Mouse (Mus musculus) erythroblast, embryonic 14.5 days (primary cell): ENCODE measurements around the gene Rabl6. TPM values are rescaled to one million over a fixed set of nuclear protein-coding genes. Genes with fewer than 3 reads are reported as not detected.
"Not testable (repeated sequence)": the region's sequence is repeated elsewhere in the genome, so short reads cannot be mapped to it uniquely, and the experiment has no call there.

Experiments used
- H3K27me3 ChIP-seq: 2 replicates; pipeline ENCODE4 v1.6.1; 2012; ENCODE audit warnings: inconsistent platforms; ENCODE audit not compliant: control insufficient read depth
- H3K36me3 ChIP-seq: 2 replicates; pipeline ENCODE4 v1.6.1; 2012; ENCODE audit warnings: mild to moderate bottlenecking, inconsistent platforms; ENCODE audit not compliant: control insufficient read depth
- H3K4me1 ChIP-seq: 2 replicates; pipeline ENCODE4 v1.6.1; 2012; ENCODE audit warnings: inconsistent platforms; ENCODE audit not compliant: control insufficient read depth
- H3K4me3 ChIP-seq: replicated peaks from 2 replicates; pipeline ENCODE3; 2012; ENCODE audit warnings: moderate library complexity, mild to moderate bottlenecking, inconsistent platforms
- H3K9me3 ChIP-seq: 2 replicates; pipeline ENCODE4 v1.6.1; 2012; ENCODE audit warnings: low read length, inconsistent platforms, mixed read lengths; ENCODE audit not compliant: control insufficient read depth
- GATA1 ChIP-seq: IDR thresholded peaks from 2 replicates; pipeline ENCODE4 v1.6.1; 2012; ENCODE audit warnings: low read length, inconsistent platforms, mixed read lengths
- TAL1 ChIP-seq: IDR thresholded peaks from 3 replicates; pipeline ENCODE4 v1.6.1; 2012; ENCODE audit warnings: low read length, inconsistent platforms, mixed read lengths
- polyA plus RNA-seq: library from polyadenylated mRNA; stranded (reverse); fragments of >175 nt; gene quantifications from 2 replicates; pipeline ENCODE4 v1.2.3, GENCODE M21; 2012

The Rabl6 gene
- polyA plus RNA-seq, 1 experiment: 4.6 TPM

DNA sequence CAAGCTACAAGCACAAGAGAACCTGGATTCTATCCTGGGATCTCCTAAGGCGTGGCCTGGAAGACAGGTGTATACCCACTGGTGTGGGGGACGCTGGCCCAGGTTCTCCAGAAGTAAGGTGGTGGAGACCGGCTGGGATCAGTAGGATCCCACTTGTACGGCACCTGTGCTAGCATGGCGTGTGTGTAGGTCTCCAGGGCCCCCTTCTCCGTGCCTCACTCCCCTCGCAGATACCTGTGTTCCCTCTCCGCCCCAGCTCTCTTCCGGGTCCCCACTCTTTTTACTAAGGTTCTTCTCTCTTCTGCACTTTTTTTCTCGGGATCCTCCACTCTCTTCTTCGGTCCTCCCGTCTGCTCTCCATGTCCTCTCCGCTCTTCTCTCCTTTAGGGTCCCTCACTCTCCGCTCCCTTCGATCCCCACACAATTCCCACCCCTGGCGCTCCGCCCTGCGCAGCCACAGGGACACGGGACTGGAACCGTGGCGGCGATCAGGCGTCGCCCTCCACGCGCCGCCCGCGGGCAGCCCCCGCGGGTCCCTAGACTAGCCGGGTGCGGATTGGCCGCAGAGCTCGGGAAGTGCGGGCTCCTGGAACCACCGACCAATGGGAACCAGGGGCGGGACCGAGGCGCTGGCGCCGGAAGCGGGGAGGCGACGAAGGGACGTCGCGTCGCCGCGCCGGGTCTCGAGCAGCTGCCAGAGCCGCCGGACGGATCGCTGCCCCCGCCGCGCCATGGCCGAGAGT lies 50.9 kb downstream of the Rabl6 start, which contains the start of gene Edf1:
Gene Edf1 (plus strand): TSS at position 627 of the 743 bp plus-strand sequence.
- H3K27me3 ChIP-seq: no peaks in the 10 kb centered on the region
- peak within 1 kb of the TSS; percentile 83 for H3K4me3 ChIP-seq
- no peaks in the 10 kb centered on the region for H3K9me3 ChIP-seq
- TF ChIP-seq GATA1: no peak
- TF ChIP-seq TAL1: no peak
- peaks cover 39% of the 10 kb centered on the region for H3K4me1 ChIP-seq
- peaks cover 34% of the 10 kb centered on the region for H3K36me3 ChIP-seq

DNA sequence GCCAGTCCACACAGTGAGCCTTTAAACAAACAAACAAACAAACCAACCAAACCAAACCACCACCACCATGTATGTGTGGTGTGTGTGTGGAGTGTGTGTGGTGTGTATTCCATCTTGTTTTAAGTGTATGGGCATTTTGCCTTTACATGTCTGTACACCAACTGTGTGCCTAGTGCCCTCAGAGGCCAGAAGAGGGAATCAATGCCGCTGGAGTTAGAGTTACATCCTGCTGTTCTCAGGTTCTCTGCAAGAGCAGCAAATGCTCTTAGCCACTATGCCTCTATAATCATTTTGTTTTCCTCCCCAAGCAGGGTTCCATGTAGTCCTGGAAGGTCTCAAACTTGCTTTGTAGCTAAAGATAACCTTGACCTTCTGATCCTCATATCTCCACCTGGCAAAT lies 52.0 kb downstream of the Rabl6 start:
- Histone ChIP-seq H3K4me1 (peaks cover 31% of the 10 kb centered on the region), H3K36me3 (peaks cover 23% of the 10 kb centered on the region), H3K27me3 (no peaks in the 10 kb centered on the region), H3K9me3 (no peaks in the 10 kb centered on the region), H3K4me3 (peak overlapping the region; percentile 12)
- no peak for TF ChIP-seq GATA1
- TF ChIP-seq TAL1: no peak

DNA sequence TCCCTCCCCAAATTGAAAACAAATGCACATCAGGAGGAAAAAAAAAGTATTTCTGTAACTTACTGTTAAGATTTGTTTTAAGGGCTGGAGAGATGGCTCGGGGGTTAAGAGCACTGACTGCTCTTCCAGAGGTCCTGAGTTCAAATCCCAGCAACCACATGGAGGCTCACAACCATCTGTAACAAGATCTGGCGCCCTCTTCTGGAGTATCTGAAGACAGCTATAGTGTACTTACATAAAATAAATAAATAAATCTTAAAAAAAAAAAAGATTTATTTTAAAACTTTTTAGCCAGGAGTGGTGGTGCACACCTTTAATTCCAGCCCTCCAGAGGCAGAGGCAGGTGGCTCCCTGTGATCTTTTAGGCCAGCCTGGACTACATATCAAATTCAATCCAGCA lies 52.8 kb downstream of the Rabl6 start:
- peaks cover 15% of the 10 kb centered on the region for H3K36me3 ChIP-seq
- peaks cover 31% of the 10 kb centered on the region for H3K4me1 ChIP-seq
- H3K4me3 ChIP-seq, H3K27me3 ChIP-seq, H3K9me3 ChIP-seq: not testable (repeated sequence)

DNA sequence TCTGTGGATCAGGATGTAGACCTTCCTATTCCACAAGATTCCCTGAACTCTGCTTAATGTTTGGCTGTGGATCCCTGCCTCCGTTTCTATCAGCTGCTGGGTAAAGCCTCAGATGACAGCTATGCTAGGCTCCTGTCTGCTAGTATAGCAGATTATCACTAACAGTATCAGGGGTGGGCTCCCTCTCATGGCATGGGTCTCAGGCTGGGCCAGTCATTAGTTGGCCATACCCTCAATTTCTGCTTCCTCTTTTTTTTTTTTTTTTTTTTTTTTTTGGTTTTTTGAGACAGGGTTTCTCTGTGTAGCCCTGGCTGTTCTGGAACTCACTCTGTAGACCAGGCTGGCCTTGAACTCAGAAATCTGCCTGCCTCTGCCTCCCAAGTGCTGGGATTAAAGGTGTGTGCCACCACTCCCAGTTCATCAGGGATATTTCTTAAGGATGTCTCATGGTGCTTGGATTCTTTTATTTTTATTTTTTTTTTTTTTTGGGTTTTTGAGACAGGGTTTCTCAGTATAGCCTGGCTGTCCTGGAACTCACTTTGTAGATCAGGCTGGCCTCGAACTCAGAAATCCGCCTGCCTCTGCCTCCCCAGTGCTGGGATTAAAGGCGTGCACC lies 55.0 kb downstream of the Rabl6 start:
- not testable (repeated sequence) for H3K9me3 ChIP-seq, H3K27me3 ChIP-seq, H3K36me3 ChIP-seq, H3K4me3 ChIP-seq
- peaks cover 19% of the 10 kb centered on the region for H3K4me1 ChIP-seq

DNA sequence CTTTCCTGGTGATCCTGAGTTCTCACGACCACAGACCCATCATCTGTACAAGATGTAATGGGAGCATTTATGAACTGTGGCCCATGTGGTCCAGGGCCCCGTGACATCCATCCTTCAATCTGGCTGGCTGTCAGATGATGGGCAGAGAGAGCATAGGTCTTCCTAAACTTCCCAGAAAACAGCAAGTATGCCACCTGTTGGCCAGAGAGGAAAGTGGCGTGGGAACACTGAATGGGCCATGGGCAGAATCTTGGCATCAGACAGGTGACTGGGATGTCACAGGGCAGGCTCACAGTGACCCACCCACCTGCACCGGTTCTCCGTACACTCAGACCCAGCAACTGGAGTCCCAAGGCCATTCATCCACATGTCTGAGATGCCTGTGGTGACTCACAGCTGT lies 57.1 kb downstream of the Rabl6 start:
- TF ChIP-seq GATA1: no peak
- TF ChIP-seq TAL1: no peak
- no peak overlapping the region for H3K4me3 ChIP-seq
- H3K27me3 ChIP-seq: no peaks in the 10 kb centered on the region; the same call in 1 of the 2 replicates
- H3K36me3 ChIP-seq: no peaks in the 10 kb centered on the region
- H3K9me3 ChIP-seq: no peaks in the 10 kb centered on the region
- H3K4me1 ChIP-seq: peaks cover 13% of the 10 kb centered on the region

DNA sequence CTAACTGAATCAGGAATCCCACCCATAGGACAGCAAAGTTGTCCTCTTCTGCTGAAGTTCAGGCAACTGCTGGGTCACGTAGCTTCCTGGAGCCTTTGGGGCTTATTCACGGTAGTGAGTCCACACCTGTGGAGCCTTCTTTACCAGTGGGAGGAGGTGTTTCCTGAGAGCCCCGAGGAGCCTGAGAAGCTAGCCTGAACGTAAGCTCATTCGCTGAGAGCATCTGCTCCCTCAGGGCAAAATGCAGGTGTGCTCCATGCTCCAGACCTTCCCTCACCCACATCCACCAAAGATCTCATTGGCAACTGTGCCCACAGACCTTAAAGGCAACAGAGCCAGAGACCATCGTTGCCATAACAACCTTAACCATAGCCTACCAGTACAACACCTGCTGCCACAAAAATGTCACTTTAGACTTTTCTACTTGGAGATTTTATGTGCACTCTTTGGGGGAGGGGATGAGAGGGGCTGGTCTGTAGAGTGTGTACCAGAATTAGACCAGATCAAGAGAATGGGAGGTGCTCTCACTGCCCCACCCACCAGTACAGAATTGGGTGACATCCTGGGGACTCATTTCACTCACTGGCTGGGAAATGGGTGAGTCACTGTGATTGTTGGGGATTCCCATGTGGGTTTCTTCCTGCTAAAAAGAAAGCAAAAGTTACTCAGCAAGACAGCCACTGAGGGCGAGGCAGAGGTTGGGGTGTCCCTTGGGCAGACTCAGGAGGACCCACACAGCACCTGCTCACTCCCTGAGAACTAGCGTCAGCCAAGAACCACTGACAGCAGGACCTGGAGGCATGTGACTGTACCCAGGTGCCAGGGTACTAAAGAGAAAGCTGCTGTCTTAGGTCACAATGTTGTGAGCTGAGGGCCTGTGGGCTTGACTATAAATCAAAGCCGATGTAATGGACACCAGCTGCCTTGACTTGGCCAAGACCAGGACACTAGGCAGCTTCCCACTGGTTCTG lies 59.0 kb downstream of the Rabl6 start:
- no peak for TF ChIP-seq TAL1
- TF ChIP-seq GATA1: no peak
- peaks cover 29% of the 10 kb centered on the region for H3K4me1 ChIP-seq
- no peaks in the 10 kb centered on the region; the same call in 1 of the 2 replicates for H3K27me3 ChIP-seq
- no peaks in the 10 kb centered on the region for H3K9me3 ChIP-seq
- no peak overlapping the region for H3K4me3 ChIP-seq
- H3K36me3 ChIP-seq: peaks cover 11% of the 10 kb centered on the region

DNA sequence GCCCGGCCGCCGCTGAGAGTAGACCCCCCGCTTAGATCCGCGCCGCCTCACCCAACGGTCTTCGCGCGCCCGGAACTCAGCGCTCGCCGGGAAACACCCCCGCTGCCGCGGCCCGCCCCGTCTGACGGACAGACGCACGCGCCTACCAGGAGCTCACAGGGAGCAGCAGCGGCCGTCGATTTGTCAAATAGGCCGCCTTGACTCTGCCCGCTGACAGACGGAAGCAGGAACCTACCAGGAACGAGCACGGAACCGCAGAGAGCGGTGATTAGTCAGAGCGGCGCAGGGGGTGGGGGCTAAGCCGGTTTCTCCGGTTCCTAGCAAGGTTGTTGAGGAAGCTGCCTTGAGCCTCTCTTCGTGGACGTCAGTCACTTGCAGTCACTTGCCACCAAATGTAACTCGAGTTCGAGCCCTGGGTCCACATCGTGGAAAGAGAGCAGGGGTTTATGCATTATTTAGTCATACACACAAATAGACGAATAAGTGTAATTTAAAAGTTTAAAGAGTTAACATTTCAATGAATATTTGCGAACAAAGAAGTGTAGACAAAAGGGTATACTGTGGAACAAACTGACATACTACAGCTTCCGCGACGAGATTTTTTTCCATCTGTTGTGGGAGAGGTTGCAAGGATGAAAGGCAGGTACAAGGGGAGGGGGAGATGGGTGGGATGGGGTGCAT lies 61.4 kb downstream of the Rabl6 start, which contains the start of gene Traf2:
Gene Traf2 (minus strand): TSS at position 130 of the 681 bp plus-strand sequence.
- Histone ChIP-seq H3K4me3 (peak within 1 kb of the TSS; percentile 81), H3K27me3 (no peaks in the 10 kb centered on the region; the same call in 1 of the 2 replicates), H3K9me3 (no peaks in the 10 kb centered on the region), H3K36me3 (peaks cover 20% of the 10 kb centered on the region), H3K4me1 (peaks cover 38% of the 10 kb centered on the region)
- TF ChIP-seq TAL1: no peak
- TF ChIP-seq GATA1: no peak

DNA sequence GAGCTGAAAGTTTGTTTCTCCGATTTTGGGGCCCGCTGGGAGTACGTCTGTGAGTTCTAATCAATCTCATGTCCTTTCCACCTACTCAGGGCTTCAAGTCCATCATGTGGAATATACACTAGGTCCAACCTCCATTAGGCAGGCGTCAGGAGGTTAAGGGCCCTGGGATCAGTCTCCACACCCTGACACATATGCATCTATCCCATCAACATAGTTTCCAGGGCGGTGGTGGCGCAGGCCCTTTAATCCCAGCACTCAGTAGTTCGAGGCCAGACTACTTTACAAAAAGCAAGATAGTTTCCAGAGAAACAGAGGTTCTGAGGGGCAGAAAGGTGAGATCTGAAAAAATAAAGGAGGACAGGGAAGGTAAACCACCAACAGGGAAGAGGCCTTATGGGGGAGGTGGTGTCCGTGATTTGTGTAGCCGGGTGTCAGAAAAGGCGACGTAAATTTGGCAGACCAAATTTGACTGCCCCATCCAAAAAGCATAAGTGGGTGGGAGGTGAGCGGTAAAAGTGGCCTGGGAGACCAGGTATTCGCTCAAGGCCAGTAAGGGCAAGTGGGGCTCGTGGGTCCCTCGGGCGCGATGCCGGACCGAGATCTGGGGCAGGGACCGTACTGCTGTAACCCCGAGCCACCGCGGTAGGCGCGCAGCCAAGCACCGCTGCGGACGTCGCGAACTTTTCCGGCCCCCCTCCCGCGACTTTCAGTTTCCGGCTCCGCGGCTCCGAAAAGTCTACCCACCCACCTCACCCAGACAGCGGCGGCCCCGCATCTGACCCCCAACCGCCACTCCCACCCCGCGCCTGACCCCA lies 62.1 kb downstream of the Rabl6 start:
- Histone ChIP-seq H3K9me3 (no peaks in the 10 kb centered on the region), H3K27me3 (no peaks in the 10 kb centered on the region; the same call in 1 of the 2 replicates), H3K36me3 (peaks cover 23% of the 10 kb centered on the region), H3K4me3 (peak overlapping the region; percentile 81), H3K4me1 (peaks cover 41% of the 10 kb centered on the region)
- no peak for TF ChIP-seq GATA1
- no peak for TF ChIP-seq TAL1
